Mouse (Mus musculus) stomach, postnatal 0 days (tissue): ENCODE results near the gene Tex35. TPM values are rescaled to one million over a fixed set of nuclear protein-coding genes. Genes with fewer than 3 reads are reported as not detected.
A peak's percentile ranks its signal among the peaks of the same experiment; 100 is the strongest.

Source experiments
- ATAC-seq: fragments of 200-750 bp; cut with Nextera tagmentation; 2 replicates; pipeline ENCODE4 v1.8.0; 2017; ENCODE audit not compliant: low FRiP score, low TSS enrichment
- DNase-seq: peaks from one replicate; pipeline ENCODE4 v3.0.0-alpha.2; 2016; ENCODE audit warnings: low spot score
- H3K27ac ChIP-seq: fragments of 300-500 bp; sonication (generic); replicated peaks from 2 replicates; pipeline ENCODE4 v1.5.1; 2014; ENCODE audit warnings: mild to moderate bottlenecking, control low read depth
- H3K27me3 ChIP-seq: fragments of 300-500 bp; sonication (generic); 2 replicates; pipeline ENCODE4 v1.6.1; 2014; ENCODE audit warnings: low read length; ENCODE audit not compliant: control insufficient read depth, insufficient read depth
- H3K36me3 ChIP-seq: fragments of 300-500 bp; sonication (generic); 2 replicates; pipeline ENCODE4 v1.6.1; 2014; ENCODE audit warnings: low read length, mixed read lengths; ENCODE audit not compliant: control insufficient read depth, insufficient read depth
- H3K4me1 ChIP-seq: fragments of 300-500 bp; sonication (generic); replicated peaks from 2 replicates; pipeline ENCODE4 v1.6.1; 2014; ENCODE audit warnings: antibody characterized with exemption; ENCODE audit not compliant: control insufficient read depth, insufficient read depth
- H3K4me2 ChIP-seq: fragments of 300-500 bp; sonication (generic); replicated peaks from 2 replicates; pipeline ENCODE4 v1.6.1; 2014; ENCODE audit warnings: low read depth, mild to moderate bottlenecking, control low read depth, moderate library complexity
- H3K4me3 ChIP-seq: fragments of 300-500 bp; sonication (generic); 2 replicates; pipeline ENCODE4 v1.5.1; 2014; ENCODE audit warnings: low read depth, low read length, control low read depth
- H3K9ac ChIP-seq: fragments of 300-500 bp; sonication (generic); 2 replicates; pipeline ENCODE4 v1.6.1; 2014; ENCODE audit warnings: mild to moderate bottlenecking, low read length, control low read depth, mixed read lengths
- H3K9me3 ChIP-seq: fragments of 300-500 bp; sonication (generic); 2 replicates; pipeline ENCODE4 v1.6.1; 2016; ENCODE audit warnings: low read length; ENCODE audit not compliant: control insufficient read depth
- CTCF ChIP-seq: IDR thresholded peaks from 2 replicates; pipeline ENCODE4 v1.5.1; 2016; ENCODE audit warnings: antibody characterized with exemption, low read depth, mild to moderate bottlenecking, moderate library complexity
- EP300 ChIP-seq: optimal IDR thresholded peaks from 2 replicates; pipeline ENCODE3; 2016; ENCODE audit warnings: antibody characterized with exemption
- WGBS: fragments of 180-500 bp; shearing (Covaris S2); extraction: QIAGEN DNeasy Blood & Tissue Kit; methylation state at CpG from one replicate; pipeline ENCODE4 v1.1.7; 2014; 5-methylcytosine and 5-hydroxymethylcytosine counted together
- polyA plus RNA-seq: library from polyadenylated mRNA; unstranded; fragments of >200 nt; fragmentation: Nextera tagmentation; extraction: Ambion mirVana; gene quantifications from 2 replicates; pipeline ENCODE4 v1.2.1, GENCODE M21; 2015

The Tex35 gene
- polyA plus RNA-seq, 1 experiment from 2014 or later: not detected

DNA sequence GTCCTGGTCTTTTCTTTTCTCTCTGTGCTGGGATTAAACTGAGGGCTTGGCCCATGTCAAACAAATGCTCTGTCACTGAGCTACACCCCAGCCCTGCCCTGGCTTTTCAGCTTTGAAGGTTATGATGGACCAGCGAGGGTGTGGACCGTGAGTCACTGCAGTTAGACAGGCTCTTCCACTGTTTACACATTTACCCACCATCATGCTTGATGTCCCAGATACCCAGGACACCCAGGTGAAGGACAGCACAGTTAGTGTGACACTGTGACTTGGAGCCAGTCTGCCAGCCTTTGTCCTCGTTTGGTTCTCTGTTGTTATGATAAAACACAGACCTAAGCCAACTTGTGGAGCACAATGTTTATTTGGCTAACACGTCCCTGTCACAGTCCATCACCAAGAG is 34.9 kb downstream of the Tex35 start:
- TF ChIP-seq CTCF: no peak
- TF ChIP-seq EP300: peak; percentile 90
- H3K4me1 ChIP-seq: no peaks in the 10 kb centered on the region
- H3K4me3 ChIP-seq: no peak overlapping the region
- H3K36me3 ChIP-seq: no peaks in the 10 kb centered on the region
- H3K9me3 ChIP-seq: no peaks in the 10 kb centered on the region
- peak overlapping the region; percentile 69 for H3K27ac ChIP-seq
- peak; percentile 73 for ATAC-seq
- no peaks in the 10 kb centered on the region for H3K27me3 ChIP-seq
- peak; percentile 45 for DNase-seq
- no peak overlapping the region for H3K4me2 ChIP-seq
- 16% methylated on average over 4 of the region's 4 CpGs for WGBS
- H3K9ac ChIP-seq: no peak overlapping the region

DNA sequence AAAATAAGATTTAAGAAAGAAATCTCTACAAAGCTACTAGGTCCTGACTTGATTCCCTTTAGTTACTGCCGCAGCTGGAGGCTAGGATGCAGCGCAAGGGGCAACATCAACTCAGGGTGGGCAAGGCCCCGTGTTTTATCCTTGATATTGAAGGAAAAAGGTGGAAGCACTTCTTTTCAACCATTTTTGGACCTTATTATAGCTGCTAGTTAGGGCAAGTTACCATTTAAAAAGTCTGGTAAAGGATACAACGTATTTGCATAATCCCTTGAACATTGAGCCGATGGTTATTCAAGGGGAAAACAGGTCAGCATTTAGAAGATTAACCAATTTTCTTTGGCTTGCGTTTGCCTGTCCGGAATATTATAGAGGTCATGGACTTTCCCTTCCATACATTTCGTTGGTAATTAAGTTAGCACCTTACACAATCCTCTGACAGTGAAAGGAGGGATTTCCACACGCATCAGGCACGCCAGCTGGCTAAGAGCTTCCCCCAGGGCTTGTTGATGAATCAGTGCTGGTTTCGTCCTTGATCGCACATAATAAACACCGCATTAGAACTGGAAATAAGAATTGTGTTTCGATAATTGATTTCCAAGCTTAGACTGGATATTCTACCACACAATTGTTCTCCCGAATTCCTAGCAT is 39.2 kb downstream of the Tex35 start:
- no peak for DNase-seq
- WGBS: 72% methylated on average over 15 of the region's 15 CpGs

DNA sequence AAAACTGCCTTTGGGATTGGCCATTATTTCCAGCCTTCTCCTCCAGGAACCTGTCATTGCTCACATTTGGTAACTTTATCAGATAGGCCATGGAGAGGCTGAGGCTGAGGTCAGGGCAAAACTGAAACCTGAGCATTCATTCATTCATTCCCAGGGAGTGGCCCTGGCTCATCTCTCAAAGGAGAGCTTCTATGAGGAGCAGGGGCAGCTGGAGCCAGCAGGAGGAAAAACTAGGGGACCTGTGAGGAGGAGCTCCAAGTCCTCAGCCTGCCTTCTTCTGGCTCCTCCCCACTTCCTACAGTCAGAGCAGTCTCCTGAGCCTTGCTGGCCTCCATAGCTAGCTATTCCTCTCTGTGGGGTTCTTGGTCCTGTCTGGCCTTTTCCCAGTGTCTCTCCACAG is 40.2 kb downstream of the Tex35 start:
- Histone ChIP-seq H3K4me3 (no peak overlapping the region), H3K9ac (no peak overlapping the region), H3K27me3 (no peaks in the 10 kb centered on the region), H3K4me2 (no peak overlapping the region), H3K27ac (no peak overlapping the region), H3K4me1 (no peaks in the 10 kb centered on the region), H3K36me3 (no peaks in the 10 kb centered on the region), H3K9me3 (no peaks in the 10 kb centered on the region)
- no peak for TF ChIP-seq EP300
- no peak for TF ChIP-seq CTCF
- DNase-seq (no peak), ATAC-seq (no peak)

More for the DNA sequence above, 39.2 kb downstream of the Tex35 start:
- Histone ChIP-seq H3K27me3 (no peaks in the 10 kb centered on the region), H3K9ac (no peak overlapping the region), H3K4me1 (no peaks in the 10 kb centered on the region), H3K27ac (no peak overlapping the region), H3K4me3 (no peak overlapping the region), H3K9me3 (no peaks in the 10 kb centered on the region), H3K4me2 (no peak overlapping the region), H3K36me3 (no peaks in the 10 kb centered on the region)
- no peak for TF ChIP-seq EP300
- no peak for TF ChIP-seq CTCF
- ATAC-seq: no peak

DNA sequence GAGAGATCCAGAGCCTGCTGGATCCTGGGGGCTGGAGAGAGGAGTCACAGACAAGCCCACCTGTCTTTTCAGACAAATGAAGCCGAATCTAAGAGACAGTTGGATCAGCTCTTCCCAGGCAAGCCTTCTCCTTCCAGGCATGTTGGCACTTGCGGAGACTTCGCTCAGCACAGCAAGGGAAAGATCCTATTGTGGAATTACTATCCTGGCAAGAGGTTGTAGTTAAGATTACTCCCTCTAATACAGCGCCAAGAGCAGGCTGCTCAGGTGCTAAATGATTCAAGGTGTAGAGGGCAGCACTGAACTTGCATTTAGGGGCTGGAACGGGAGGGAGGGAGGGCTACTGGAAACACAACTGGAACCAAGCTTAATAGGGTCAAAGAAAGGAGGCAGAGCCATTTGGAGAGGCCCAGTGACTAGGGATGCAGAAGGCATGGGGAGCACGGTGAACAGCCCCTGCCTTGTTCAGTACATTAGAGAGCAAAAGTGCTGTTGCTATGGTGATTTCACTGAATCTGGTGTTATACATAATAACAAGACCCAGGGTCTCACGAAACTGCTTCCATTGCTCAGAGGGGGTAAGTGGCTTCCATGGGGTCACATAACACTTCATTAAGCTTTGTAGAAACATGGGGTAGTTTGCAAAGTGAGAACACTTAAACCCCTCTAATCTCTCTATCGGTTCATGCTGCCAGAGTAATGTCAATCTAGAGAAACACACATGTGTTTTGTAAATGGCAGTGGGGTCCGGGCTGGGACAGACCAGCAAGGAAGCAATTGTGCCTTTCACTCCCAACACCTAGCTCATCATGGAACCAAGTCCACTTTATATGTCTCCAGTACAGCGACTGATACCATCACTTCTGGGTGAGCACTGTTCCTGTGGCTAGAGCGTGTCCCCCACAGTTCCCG is 42.4 kb downstream of the Tex35 start:
- Histone ChIP-seq H3K9ac (no peak overlapping the region), H3K4me1 (no peaks in the 10 kb centered on the region), H3K4me3 (no peak overlapping the region), H3K4me2 (no peak overlapping the region), H3K36me3 (no peaks in the 10 kb centered on the region), H3K27me3 (no peaks in the 10 kb centered on the region), H3K27ac (0 out of 2 replicates have a peak overlapping the region, but pooled peaks have one; percentile 18), H3K9me3 (no peaks in the 10 kb centered on the region)
- ATAC-seq: no peak
- 69% methylated on average over 12 of the region's 12 CpGs for WGBS
- no peak for TF ChIP-seq EP300
- TF ChIP-seq CTCF: no peak
- DNase-seq: no peak

DNA sequence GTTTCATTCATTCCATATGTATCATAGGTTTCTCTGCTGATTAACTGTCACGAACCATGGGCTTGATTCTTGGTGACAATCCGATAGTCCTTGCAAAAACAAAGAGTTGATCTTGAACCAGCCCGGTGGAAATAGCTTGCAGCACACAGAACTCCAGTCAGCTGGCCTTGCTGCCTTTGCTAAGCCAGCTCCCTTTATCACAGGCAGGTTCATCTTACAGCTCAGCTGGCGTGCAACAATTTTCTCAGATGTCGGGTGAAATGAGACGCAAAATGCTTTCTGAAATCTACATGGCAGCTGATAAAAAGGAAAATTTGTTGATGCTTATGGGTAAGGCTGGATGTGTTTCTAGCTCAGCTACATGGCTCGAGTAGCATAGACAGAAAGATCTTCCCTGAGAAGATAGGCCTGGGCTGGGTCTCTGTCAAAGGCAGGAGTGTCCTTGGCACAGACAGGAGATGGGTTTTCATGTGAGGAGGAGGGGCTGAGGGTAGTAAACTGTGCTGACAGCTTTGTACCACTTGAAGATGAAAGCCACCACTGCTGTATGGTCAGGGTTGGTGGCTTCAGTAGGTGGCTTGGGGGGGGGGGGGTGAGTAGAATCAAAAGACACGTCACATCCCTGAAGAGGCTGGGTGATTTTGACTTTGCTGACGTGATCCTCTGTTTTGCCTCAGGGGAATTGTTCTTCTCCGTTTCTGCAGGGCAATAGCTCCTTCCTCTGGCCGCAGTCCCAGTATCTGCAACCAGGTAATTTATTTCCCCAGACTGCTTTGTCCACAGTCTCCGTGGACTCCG is 45.0 kb downstream of the Tex35 start:
- no peak overlapping the region for H3K4me2 ChIP-seq
- H3K27me3 ChIP-seq: no peaks in the 10 kb centered on the region
- 56% methylated on average over 13 of the region's 13 CpGs for WGBS
- no peaks in the 10 kb centered on the region for H3K36me3 ChIP-seq
- no peaks in the 10 kb centered on the region for H3K9me3 ChIP-seq
- DNase-seq: no peak
- H3K27ac ChIP-seq: no peak overlapping the region
- no peak for ATAC-seq
- no peak overlapping the region for H3K9ac ChIP-seq
- H3K4me3 ChIP-seq: no peak overlapping the region
- TF ChIP-seq EP300 (no peak), CTCF (peak; percentile 35)
- H3K4me1 ChIP-seq: no peaks in the 10 kb centered on the region
